Mouse (Mus musculus) spleen, adult 2 months (tissue): Measurements from ENCODE around the gene Zfyve16.

Experiments
- CTCF ChIP-seq: fragments of 200-500 bp; IDR thresholded peaks from 2 replicates; pipeline ENCODE4 v1.5.1; 2011; ENCODE audit warnings: mild to moderate bottlenecking, inconsistent platforms; ENCODE audit not compliant: insufficient read depth, insufficient read length, insufficient replicate concordance; ENCODE audit errors: extremely low read depth
- POLR2A ChIP-seq: fragments of 200-500 bp; IDR thresholded peaks from 2 replicates; pipeline ENCODE4 v1.6.1; 2011; ENCODE audit warnings: low read depth, low read length, inconsistent platforms

DNA sequence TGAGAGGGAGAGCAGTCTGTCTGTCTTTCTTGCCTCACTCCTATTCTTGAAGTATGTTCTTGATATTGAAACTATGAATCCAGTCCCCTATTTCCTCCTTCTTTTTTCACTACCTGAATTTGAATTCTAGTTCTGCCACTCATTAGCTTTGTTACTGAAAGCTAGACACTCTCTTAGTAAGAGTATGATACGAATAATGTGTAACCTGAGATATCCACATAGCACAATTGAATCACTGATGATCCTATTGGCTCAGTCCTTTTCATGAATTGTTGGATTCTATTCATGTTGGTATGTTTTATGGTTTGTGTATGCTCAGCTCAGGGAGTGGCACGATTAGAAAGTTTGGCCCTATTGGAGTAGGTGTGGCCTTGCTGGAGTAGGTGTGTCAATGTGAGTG lies 1.5 kb upstream of the Zfyve16 start:
- TF ChIP-seq CTCF = no peak
- no peak for TF ChIP-seq POLR2A
